Comparison of ENCODE assay signal across 9 mouse cellular contexts in the genomic region with DNA sequence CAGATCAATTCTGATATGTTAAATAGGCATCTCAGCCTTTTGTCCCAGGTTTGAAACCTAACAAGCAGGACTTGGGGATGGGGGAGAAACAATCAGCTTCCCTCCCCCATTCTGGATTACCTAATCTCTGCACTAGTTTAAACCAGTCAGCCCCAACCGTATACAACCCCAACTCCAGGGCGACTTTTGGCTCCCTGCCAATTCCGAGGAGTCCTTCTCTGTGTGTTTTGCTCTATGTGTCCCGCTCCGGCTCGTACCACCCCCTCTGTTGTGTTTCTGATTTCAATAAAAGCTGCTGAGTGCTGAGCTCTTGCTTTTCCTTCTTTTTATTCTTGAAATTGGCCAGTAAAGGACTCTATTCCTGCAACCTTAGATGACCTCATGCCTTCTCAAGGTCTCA. TPM values are rescaled to one million over a fixed set of nuclear protein-coding genes. Genes with fewer than 3 reads are reported as not detected.
DNase-seq lines count a peak whose midpoint lies in the region; ATAC-seq and TF ChIP-seq lines count a peak whose summit lies in the region.
"Had no signal": no experiment of that assay in that cellular context is flagged by ENCODE, and none has a peak within 500 bp of the region (broad histone marks: within the 10 kb centered on the region; RNA-seq: fewer than 3 reads in every experiment).

No protein-coding gene starts in this region.

- no peak for ATAC-seq in midbrain, postnatal 0 days (ENCODE audit: low FRiP score)
- no peak for ATAC-seq in midbrain, embryonic 16.5 days
- 0 out of 2 replicates have a peak, but pooled peaks have one; percentile 67 for ATAC-seq in forebrain, embryonic 15.5 days (replicated peaks)
- peak; percentile 75; the same call in 1 of the 2 replicates for ATAC-seq in limb, embryonic 13.5 days (ENCODE audit: low FRiP score, low read depth)
- ATAC-seq in stomach, embryonic 15.5 days (ENCODE audit: insufficient read depth, low FRiP score, low read depth) = peak; percentile 79
- ATAC-seq in neural tube, embryonic 15.5 days (ENCODE audit: low FRiP score) = no peak

- intact Hi-C loops in gastrocnemius, adult 2 months (cut with DNase I) = no loop called here

- no peak overlapping the region for H3K4me2 ChIP-seq in midbrain, postnatal 0 days (ENCODE audit: low read depth, low read length, poor library complexity, severe bottlenecking)
- no peak overlapping the region for H3K4me2 ChIP-seq in midbrain, embryonic 16.5 days (ENCODE audit: low read length)
- H3K4me2 ChIP-seq in forebrain, embryonic 15.5 days (replicated peaks) = no peak overlapping the region
- H3K4me2 ChIP-seq in limb, embryonic 13.5 days (replicated peaks) = no peak overlapping the region
- H3K4me2 ChIP-seq in stomach, embryonic 15.5 days = no peak overlapping the region
- no peak overlapping the region for H3K4me2 ChIP-seq in neural tube, embryonic 15.5 days
- H3K4me2 ChIP-seq: neural tube, embryonic 13.5 days had no signal

- no peaks in the 10 kb centered on the region for H3K9me3 ChIP-seq in midbrain, postnatal 0 days (ENCODE audit: low read length)
- H3K9me3 ChIP-seq in midbrain, embryonic 16.5 days (replicated peaks; ENCODE audit: control insufficient read depth, low read length, poor library complexity, severe bottlenecking) = no peaks in the 10 kb centered on the region
- no peaks in the 10 kb centered on the region for H3K9me3 ChIP-seq in forebrain, embryonic 15.5 days
- no peaks in the 10 kb centered on the region for H3K9me3 ChIP-seq in limb, embryonic 13.5 days
- H3K9me3 ChIP-seq in stomach, embryonic 15.5 days = no peaks in the 10 kb centered on the region
- no peaks in the 10 kb centered on the region for H3K9me3 ChIP-seq in neural tube, embryonic 15.5 days (replicated peaks)
- H3K9me3 ChIP-seq: neural tube, embryonic 13.5 days had no signal

- H3K27ac ChIP-seq in midbrain, postnatal 0 days (ENCODE audit: low read depth, low read length) = no peak overlapping the region
- H3K27ac ChIP-seq in midbrain, embryonic 16.5 days (ENCODE audit: low read length) = no peak overlapping the region
- H3K27ac ChIP-seq in forebrain, embryonic 15.5 days (replicated peaks) = no peak overlapping the region
- H3K27ac ChIP-seq in limb, embryonic 13.5 days = no peak overlapping the region
- H3K27ac ChIP-seq in stomach, embryonic 15.5 days = no peak overlapping the region
- H3K27ac ChIP-seq in neural tube, embryonic 15.5 days (replicated peaks) = no peak overlapping the region
- H3K27ac ChIP-seq in gastrocnemius, adult 2 months = no peak overlapping the region
- H3K27ac ChIP-seq: neural tube, embryonic 13.5 days had no signal

- no peak for TF ChIP-seq CTCF in midbrain, postnatal 0 days (IDR thresholded peaks at IDR 0.05)
- TF ChIP-seq CTCF in gastrocnemius, adult 2 months (IDR thresholded peaks at IDR 0.05) = no peak

- no peaks in the 10 kb centered on the region; the same call in 1 of the 2 replicates for H3K4me1 ChIP-seq in midbrain, postnatal 0 days (ENCODE audit: insufficient read depth, low read length)
- H3K4me1 ChIP-seq in midbrain, embryonic 16.5 days (ENCODE audit: control insufficient read depth, insufficient read depth, low read length) = no peaks in the 10 kb centered on the region
- H3K4me1 ChIP-seq in forebrain, embryonic 15.5 days = peaks cover 7% of the 10 kb centered on the region; the same call in 1 of the 2 replicates
- 0 out of 2 replicates have a peak, but pooled peaks cover 11% of the 10 kb centered on the region for H3K4me1 ChIP-seq in limb, embryonic 13.5 days
- H3K4me1 ChIP-seq in stomach, embryonic 15.5 days = no peaks in the 10 kb centered on the region
- H3K4me1 ChIP-seq in neural tube, embryonic 15.5 days = no peaks in the 10 kb centered on the region
- H3K4me1 ChIP-seq: neural tube, embryonic 13.5 days had no signal

- peak; percentile 3 for DNase-seq in midbrain, postnatal 0 days (ENCODE audit: low spot score)
- no peak for DNase-seq in natural killer cell, adult 2 months (ENCODE audit: low spot score in 2 of 2)
- no peak for DNase-seq in gastrocnemius, adult 2 months

- no peaks in the 10 kb centered on the region for H3K27me3 ChIP-seq in midbrain, postnatal 0 days (ENCODE audit: insufficient read depth, low read length)
- H3K27me3 ChIP-seq in midbrain, embryonic 16.5 days (ENCODE audit: control insufficient read depth, insufficient read depth, low read depth, low read length) = no peaks in the 10 kb centered on the region
- H3K27me3 ChIP-seq in forebrain, embryonic 15.5 days = no peaks in the 10 kb centered on the region
- no peaks in the 10 kb centered on the region for H3K27me3 ChIP-seq in limb, embryonic 13.5 days
- no peaks in the 10 kb centered on the region for H3K27me3 ChIP-seq in stomach, embryonic 15.5 days (replicated peaks)
- H3K27me3 ChIP-seq in neural tube, embryonic 15.5 days (replicated peaks) = no peaks in the 10 kb centered on the region
- H3K27me3 ChIP-seq: neural tube, embryonic 13.5 days had no signal

- H3K9ac ChIP-seq in midbrain, postnatal 0 days (replicated peaks; ENCODE audit: low read length, poor library complexity, severe bottlenecking) = no peak overlapping the region
- no peak overlapping the region for H3K9ac ChIP-seq in midbrain, embryonic 16.5 days (ENCODE audit: low read depth, low read length)
- no peak overlapping the region for H3K9ac ChIP-seq in forebrain, embryonic 15.5 days (replicated peaks)
- H3K9ac ChIP-seq in limb, embryonic 13.5 days = no peak overlapping the region
- no peak overlapping the region for H3K9ac ChIP-seq in stomach, embryonic 15.5 days
- H3K9ac ChIP-seq in neural tube, embryonic 15.5 days (replicated peaks) = no peak overlapping the region
- H3K9ac ChIP-seq: neural tube, embryonic 13.5 days had no signal

- whole genome bisulfite sequencing in midbrain, postnatal 0 days = 40% methylated on average over 6 of the region's 6 CpGs
- 33% methylated on average over 6 of the region's 6 CpGs for WGBS in midbrain, embryonic 16.5 days
- 13% methylated on average over 6 of the region's 6 CpGs for WGBS in forebrain, embryonic 15.5 days
- WGBS in limb, embryonic 13.5 days = 29% methylated on average over 6 of the region's 6 CpGs
- WGBS in stomach, embryonic 15.5 days = 25% methylated on average over 6 of the region's 6 CpGs
- 37% methylated on average over 6 of the region's 6 CpGs for WGBS in neural tube, embryonic 15.5 days

- H3K4me3 ChIP-seq in midbrain, postnatal 0 days (ENCODE audit: low read depth, low read length) = no peak overlapping the region
- no peak overlapping the region for H3K4me3 ChIP-seq in midbrain, embryonic 16.5 days (ENCODE audit: low read depth, low read length)
- no peak overlapping the region for H3K4me3 ChIP-seq in forebrain, embryonic 15.5 days
- no peak overlapping the region for H3K4me3 ChIP-seq in limb, embryonic 13.5 days
- no peak overlapping the region for H3K4me3 ChIP-seq in stomach, embryonic 15.5 days (replicated peaks)
- H3K4me3 ChIP-seq in neural tube, embryonic 15.5 days (replicated peaks) = no peak overlapping the region
- no peak overlapping the region for H3K4me3 ChIP-seq in gastrocnemius, adult 2 months
- H3K4me3 ChIP-seq: neural tube, embryonic 13.5 days had no signal

- H3K36me3 ChIP-seq in midbrain, postnatal 0 days (ENCODE audit: insufficient read depth, low read length) = no peaks in the 10 kb centered on the region
- no peaks in the 10 kb centered on the region for H3K36me3 ChIP-seq in midbrain, embryonic 16.5 days (ENCODE audit: control insufficient read depth, insufficient read depth, low read length)
- no peaks in the 10 kb centered on the region for H3K36me3 ChIP-seq in forebrain, embryonic 15.5 days
- H3K36me3 ChIP-seq in limb, embryonic 13.5 days = no peaks in the 10 kb centered on the region
- no peaks in the 10 kb centered on the region for H3K36me3 ChIP-seq in stomach, embryonic 15.5 days
- no peaks in the 10 kb centered on the region for H3K36me3 ChIP-seq in neural tube, embryonic 15.5 days
- H3K36me3 ChIP-seq: neural tube, embryonic 13.5 days had no signal

RNA-seq across cellular contexts. Expression of gene Dnaja2, which starts 40.2 kb away (rescaled TPM):
- 66.9 and 82.0 TPM in 2 replicates for total RNA-seq in midbrain, postnatal 0 days (2014; rRNA removed)
- polyA plus RNA-seq in midbrain, postnatal 0 days (2015; fragmentation: Nextera tagmentation; extraction: Ambion mirVana) = 145 and 152 TPM in 2 replicates
- polyA plus RNA-seq in midbrain, embryonic 16.5 days (2015; fragmentation: Nextera tagmentation; extraction: Ambion mirVana) = 171 and 177 TPM in 2 replicates
- 164 and 167 TPM in 2 replicates for polyA plus RNA-seq in forebrain, embryonic 15.5 days (2015; fragmentation: Nextera tagmentation; extraction: Ambion mirVana)
- 159 and 167 TPM in 2 replicates for polyA plus RNA-seq in limb, embryonic 13.5 days (2015; fragmentation: Nextera tagmentation; extraction: Ambion mirVana)
- polyA plus RNA-seq in stomach, embryonic 15.5 days (2015; fragmentation: Nextera tagmentation; extraction: Ambion mirVana) = 146 and 156 TPM in 2 replicates
- 168 and 176 TPM in 2 replicates for polyA plus RNA-seq in neural tube, embryonic 15.5 days (2015; fragmentation: Nextera tagmentation; extraction: Ambion mirVana)
- total RNA-seq in gastrocnemius, adult 2 months (2021) = 100 to 1,000 TPM; 204 to 232 TPM

Comparison
In these comparisons a context has a peak if more than half of its experiments do, and no peak if none do; other contexts are left out.
1. ATAC-seq: peak in forebrain, embryonic 15.5 days (single experiment), limb, embryonic 13.5 days (single experiment) and stomach, embryonic 15.5 days (single experiment); none in midbrain, postnatal 0 days (single experiment), midbrain, embryonic 16.5 days (single experiment) and neural tube, embryonic 15.5 days (single experiment).